Mouse (Mus musculus): ENCODE results near the gene Ccdc63.

The Ccdc63 gene

DNA sequence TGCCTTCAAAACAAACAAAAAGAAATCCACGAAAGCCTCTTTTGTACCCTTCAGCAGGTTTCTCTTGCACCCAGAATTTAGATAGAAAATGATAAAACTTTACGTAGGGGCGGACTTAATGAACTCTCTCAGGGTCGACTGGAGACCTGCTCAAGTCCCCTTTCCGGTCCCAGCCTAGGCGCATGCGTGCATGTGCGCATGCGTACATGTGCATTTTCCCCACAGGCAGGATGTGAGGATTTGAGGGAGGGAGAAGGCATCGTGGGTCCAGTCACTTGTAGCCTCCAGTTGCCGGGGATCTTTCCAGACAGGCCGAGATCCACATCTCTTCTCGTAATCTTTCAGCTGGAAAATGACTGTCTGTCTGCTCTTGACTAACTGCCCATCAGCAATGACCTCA is 59.2 kb downstream of the Ccdc63 start:
- no peak for DNase-seq

DNA sequence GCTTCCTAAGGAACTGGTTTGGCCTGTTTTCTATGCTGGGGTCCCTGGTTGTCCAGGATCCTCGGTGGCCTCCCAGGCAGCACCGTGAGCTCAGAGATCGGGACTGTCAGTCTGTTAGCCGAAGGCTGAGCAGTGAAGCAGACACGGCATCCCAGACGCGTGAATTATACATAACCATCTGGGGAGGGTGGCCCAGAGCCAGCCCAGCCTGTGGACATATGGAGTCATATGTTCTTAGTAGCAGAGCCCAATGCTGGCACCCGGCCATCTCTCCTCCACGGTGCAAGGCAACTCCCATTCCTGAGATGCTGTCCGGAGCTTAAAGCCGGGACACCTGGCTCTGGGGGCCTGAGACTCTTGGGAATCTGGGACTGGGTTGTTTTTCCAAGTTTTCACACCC is 59.7 kb downstream of the Ccdc63 start:
- DNase-seq = peak; percentile 90 to 94

DNA sequence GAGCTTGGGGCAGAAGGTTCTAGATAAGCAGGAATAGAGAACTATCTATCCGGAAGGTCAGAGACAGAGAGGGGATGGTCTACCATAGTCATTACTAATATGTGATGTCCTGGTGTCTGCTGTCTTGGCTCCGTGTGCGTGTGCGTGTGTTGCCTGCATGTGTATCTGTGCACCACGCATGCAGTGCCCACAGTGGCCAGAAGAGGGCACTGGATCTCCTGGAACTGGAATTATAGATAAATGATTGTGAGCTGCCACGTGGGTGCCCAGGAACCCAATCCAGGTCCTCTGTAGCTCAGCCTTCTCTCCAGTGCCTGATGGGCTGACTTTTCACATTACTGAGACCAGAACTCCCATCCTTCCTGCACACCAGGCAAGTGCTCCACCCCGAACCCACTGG is 60.8 kb downstream of the Ccdc63 start:
- DNase-seq = peak in 1 of 2 experiments; percentile 67

DNA sequence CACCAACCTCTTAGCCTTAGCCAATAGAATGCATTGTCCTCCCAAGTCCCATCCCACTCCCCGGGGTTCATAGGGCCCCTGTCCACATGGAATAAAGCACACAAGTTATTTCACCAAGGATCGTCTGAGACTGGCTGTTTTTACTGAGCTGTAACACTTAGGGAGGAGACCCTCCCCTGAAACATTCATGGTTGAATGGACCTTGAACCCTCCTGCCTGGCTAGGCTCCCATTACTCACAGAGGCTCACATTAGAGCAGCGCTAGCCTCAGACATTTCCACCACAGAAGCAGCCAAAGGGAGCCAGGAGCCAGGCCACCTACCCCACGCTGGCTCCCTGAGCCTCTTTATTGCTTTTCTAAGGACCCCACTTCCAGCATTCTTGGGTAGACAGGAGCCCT is 63.4 kb downstream of the Ccdc63 start:
- DNase-seq = no peak

- peak in 1 of 2 experiments; percentile 35 for DNase-seq
These were observed 64.9 kb downstream of the Ccdc63 start for GRCm38 (mm10) chr5:122075736-122076135.

DNA sequence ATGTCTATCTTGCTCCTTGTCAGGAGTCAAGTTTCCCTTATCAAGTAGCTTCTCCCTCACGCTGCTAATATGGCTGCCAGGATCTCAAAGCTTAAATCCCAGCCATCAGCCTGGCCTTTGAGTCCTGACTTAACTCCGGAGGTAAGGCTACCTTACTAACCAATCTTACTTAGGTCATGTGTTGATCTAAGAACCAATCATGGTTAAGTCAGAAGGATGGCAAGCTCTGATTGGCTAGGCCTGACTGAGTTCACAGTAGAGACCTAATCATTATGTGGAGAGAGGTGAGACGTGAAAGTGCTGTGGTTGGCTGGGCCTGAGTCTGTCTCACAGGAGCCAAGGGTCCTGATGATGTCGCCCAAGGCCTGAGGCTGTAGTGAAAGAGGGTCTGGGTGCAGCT is 68.6 kb downstream of the Ccdc63 start:
- no peak for DNase-seq

DNA sequence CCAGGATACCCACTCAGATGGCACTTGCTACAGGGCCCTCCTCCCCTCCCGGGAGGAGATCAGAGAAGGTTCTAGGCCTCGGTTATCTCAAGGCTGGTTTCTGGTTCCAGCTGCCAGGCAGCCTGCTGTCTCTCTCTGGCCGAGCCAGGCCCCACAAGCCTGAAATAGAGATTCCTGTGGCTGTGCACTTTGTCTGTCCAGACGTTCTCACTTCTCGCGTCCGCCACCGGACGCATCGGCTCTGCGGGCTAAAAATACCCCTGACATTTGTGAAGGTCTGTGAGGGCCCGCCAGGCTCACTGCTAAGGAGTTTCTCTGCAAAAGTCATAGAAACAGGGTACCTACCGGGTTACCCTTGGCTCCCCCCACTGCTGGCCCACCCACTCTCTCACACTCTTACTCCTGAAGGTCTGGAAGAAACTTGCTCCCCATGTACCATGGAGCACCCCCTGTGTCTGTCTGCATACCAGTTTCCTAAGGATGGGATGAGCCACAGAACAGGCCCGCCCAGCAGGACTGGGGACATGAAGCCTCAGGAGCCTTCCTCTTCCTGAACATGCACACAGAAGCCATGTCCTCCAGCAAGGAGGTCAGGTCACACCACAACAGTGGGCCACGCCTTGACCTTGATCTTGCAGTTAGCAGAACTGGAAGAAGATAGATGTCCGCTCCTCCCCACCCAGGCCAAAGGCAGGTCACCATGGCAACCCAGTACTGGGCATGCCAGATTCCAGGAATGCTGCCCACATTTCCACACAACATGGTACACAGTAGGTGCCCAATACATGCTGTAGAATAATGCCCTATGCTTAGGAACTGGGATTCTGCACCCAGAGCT is 69.4 kb downstream of the Ccdc63 start:
- DNase-seq = no peak

DNA sequence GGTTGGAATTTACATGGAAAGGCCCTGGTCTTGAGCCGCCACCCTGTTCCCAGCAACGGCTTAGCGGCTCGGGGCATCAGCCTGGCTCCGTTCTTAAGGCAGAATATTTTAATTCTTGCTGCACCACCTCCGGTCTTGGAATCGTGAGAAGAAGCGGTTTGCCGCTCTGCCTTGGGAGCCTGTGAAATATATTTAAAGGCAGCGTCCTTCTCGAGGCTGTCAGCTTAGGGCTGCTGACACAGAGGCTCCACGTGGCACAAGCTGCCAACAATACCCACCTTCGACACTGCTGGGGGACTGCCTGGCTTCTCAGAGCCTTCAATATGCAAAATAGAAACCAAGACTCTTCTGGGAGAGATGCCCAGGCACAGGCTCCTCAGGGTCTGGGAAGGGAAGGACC is 72.1 kb downstream of the Ccdc63 start:
- no peak for DNase-seq

DNA sequence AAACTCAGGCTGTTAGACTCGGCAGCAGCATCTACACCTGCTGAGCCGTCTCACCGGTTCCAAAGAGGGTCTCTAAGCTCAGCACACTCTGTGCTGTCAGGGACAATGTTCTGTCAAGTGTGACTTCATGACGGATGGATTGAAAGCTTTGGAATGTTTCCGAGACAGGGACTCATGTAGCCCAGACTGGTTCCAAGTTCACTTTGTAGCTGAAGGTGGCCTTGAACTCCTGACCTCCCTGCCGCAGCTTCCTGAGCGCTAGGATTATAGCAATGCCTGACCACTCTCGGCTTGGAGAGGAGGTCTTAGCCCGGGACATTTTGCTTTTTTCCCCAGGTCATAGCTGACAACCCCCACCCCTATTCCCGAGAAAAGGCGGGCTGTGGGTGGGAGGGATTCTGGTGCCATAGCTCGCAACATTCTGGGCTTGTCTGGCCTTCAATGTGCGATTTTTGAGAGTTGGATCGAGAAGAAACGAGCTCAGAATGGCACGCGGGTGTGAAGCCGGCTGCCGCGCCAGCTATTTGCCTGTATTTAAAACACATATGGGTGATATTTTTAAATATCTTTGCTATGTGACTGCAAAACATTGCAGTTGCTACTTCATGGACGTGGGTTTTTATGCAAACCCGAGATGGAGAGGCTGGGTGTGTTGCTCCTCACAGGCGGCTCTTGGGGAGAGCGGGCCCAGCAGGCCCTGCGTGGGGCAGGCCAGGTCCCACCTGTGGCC is 77.3 kb downstream of the Ccdc63 start:
- no peak for DNase-seq

- DNase-seq = peak in 1 of 2 experiments; percentile 33
These were observed 78.1 kb downstream of the Ccdc63 start for GRCm38 (mm10) chr5:122062479-122062878.

- no peak for DNase-seq
These were observed 79.8 kb downstream of the Ccdc63 start for GRCm38 (mm10) chr5:122060767-122061333.

DNA sequence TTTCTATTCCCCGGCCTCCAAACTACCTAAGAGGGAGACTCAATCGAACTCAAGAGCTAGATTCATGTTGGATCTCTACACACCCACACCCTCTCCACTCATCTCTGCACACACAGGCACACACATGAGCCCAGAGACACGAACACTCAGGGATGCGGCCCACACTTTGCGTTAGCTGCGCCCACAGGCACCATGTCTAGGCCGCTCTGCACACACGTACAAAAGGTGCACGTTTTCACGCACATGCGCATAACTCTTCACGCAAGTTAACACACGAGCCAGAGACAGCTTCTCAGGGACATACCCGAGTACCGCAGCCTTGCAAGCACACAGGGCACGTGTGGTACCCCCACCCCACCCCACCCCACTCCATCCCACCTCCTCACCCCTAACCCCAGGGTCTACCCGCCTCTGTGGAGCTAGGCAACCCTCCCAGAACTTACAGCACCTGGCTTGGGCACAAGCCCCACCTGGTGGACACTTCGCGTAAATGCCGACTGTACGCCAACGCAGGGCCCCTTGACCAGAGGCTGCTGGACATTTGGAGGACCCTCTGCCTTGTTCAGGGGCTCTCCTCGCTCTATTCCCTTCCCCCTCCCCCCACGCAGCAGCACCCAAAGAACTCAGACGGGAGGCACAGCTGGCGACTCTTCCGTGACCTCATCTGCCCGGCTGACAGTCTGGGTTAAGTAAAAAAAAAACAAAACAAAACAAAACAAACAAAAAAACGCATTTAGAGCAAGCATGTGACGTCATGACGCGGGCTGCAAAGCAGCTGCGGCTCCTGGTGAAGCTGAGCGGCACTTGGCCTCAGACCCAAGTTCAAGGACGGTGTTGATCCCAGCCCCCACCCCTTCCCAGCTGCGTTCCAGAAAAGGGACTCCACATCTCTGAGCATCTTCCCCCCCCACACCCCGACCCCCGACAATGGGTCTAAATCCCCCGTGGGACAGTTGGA is 81.3 kb downstream of the Ccdc63 start:
- DNase-seq = peak; percentile 84 to 85
